Mouse (Mus musculus): Measurements from ENCODE around the gene Mmp11.

DNA sequence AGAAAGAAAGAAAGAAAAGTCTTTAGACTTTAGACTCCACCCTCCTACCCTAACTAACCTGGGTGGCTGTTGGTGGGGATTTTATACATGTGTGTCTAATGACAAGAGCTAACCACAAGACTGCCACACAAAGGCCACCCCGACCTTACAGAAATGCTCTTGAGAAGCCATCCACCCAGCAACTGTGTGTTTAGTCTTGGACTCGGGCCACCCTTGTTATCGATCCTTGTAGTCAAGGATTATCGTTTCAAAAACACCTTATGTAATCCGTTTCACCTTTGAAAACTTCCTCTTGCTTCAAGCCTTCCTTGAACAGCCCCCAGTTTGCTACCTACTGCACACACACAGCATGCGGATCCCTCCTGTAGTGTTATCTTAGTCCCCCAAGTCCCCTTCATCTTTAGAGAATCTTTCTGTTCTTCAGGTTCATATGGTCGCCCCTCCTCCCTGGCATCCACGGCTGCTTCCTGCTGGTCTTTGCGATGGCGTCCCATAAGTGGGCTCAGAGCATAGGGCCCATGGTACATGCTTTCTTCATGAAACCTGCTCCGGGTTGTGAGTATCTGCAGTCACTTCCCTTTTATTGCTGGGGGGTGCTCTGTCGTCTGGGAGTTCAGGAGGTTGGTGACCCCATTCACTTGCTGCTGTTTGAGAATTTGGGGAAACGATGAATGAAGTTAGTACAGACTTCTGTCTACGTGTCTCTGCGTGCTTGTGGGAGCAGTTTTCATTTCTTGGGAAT, 6.6 kb upstream of the Mmp11 start, which contains the start of gene Vpreb3:
- TF ChIP-seq POLR2A (IDR thresholded peaks at IDR 0.05; ENCODE audit: low read depth, low read length), result no peak
- TF ChIP-seq CTCF (IDR thresholded peaks at IDR 0.05; ENCODE audit: extremely low read depth, insufficient read length, insufficient replicate concordance, low read depth, low read length), result no peak

All from small intestine, adult 2 months (tissue).